Mouse (Mus musculus) monocyte, adult 59 days (primary cell): ENCODE measurements around the gene Chtf18. TPM values are rescaled to one million over a fixed set of nuclear protein-coding genes. Genes with fewer than 3 reads are reported as not detected.

Source experiments
- total RNA-seq, 2 experiments: library from RNA; stranded (reverse); gene quantifications; one replicate each; pipeline ENCODE4 v1.2.4; 2023

Gene Chtf18
- total RNA-seq, result 1 to 10 TPM; 2.6 to 3.9 TPM

GRCm38 (mm10) chr17:25727265-25728008 lies at the start of gene Chtf18, which contains the start of gene Rpusd1:
Gene Chtf18 (minus strand): TSS chr17:25727419.
Gene Rpusd1 (plus strand): TSS chr17:25727670.

DNA sequence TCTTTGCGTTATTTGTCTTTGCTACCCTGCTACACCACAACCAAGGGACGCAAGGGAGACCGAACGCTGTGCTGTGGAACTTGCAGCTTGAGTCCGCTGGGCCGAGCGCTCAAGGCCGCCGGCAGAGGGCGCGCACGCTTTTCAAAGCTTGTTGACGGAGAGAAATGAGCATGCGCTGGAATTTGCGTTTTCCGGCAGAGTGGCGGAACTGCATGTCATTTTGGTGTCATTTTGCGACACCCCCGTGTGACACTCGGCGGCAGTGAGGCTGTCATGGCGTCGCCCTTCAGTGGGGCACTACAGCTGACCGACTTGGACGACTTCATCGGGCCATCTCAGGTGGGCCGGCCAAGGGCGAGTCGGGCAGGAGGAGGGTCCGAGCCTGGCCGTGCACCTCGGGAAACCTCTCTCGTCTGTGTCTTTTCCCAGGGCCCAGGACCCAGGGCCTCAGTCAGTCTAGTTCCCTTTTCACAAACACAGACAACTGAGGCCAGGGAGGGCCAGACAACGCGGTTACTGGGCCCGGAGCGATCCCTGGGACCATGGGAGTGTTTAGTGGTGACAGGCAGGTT lies 46.4 kb upstream of the Chtf18 start, which contains the start of gene Narfl:
Gene Narfl (plus strand): TSS at position 228 of the 572 bp plus-strand sequence.

DNA sequence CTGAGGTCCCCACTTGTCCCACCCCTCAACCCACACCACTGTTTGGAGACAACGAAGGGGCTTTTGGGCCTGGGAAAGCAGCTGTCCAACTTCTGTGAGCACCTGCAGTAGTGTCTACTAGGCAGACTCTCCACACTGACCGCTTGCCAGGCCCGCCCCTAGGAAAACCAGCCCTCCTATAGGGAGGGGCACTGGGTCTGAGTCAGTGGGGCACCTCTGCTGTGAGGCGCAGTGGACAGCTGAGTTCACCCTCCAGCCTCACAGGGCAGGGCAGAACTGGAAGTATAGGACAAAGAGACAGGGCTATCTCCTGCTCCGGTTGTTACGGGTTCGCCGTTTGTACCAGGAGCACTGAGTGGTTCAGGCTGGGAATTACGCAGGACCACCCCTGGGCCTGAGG lies 27.0 kb upstream of the Chtf18 start, which contains the start of gene Msln:
Gene Msln (minus strand): TSS at position 138 of the 400 bp plus-strand sequence.

GRCm38 (mm10) chr17:25735745-25736144 lies 8.5 kb upstream of the Chtf18 start, which contains the start of gene Mslnl:
Gene Mslnl (plus strand): TSS chr17:25736042.

GRCm38 (mm10) chr17:25716711-25717637 lies 10.2 kb downstream of the Chtf18 start, which contains the start of gene Gng13:
Gene Gng13 (plus strand): TSS chr17:25717171.

Other genes with a start within 250 kb of the Chtf18 start
- gene Sstr5, start 230.1 kb downstream of the Chtf18 start, total RNA-seq, result not detected
- under 1 TPM in 1 of 2 experiments, not detected in 1; 0.18 TPM for gene Sox8, start 156.7 kb downstream of the Chtf18 start, total RNA-seq
- gene Lmf1, start 148.3 kb downstream of the Chtf18 start, total RNA-seq, result 10 to 100 TPM; 38.1 to 41.1 TPM
- not detected for gene Gng13, start 10.2 kb downstream of the Chtf18 start, total RNA-seq
- gene Rpusd1, start 251 bp upstream of the Chtf18 start, total RNA-seq, result 1 to 10 TPM; 6.6 to 7.9 TPM
- not detected for gene Mslnl, start 8.6 kb upstream of the Chtf18 start, total RNA-seq
- 1 to 10 TPM; 1.2 to 1.3 TPM for gene Msln, start 27.0 kb upstream of the Chtf18 start, total RNA-seq
- 10 to 100 TPM; 33.1 to 34.7 TPM for gene Narfl, start 46.4 kb upstream of the Chtf18 start, total RNA-seq
- gene Haghl, start 58.3 kb upstream of the Chtf18 start, total RNA-seq, result 10 to 100 TPM; 21.6 to 21.7 TPM
- gene Ccdc78, start 59.2 kb upstream of the Chtf18 start, total RNA-seq, result not detected
- 10 to 100 TPM; 33.5 to 35.6 TPM for gene Fam173a, start 65.5 kb upstream of the Chtf18 start, total RNA-seq
- gene AC134908.4, start 68.2 kb upstream of the Chtf18 start, total RNA-seq, result not detected
- 1 to 10 TPM; 8.0 to 9.9 TPM for gene Metrn, start 69.7 kb upstream of the Chtf18 start, total RNA-seq
- gene Fbxl16, start 81.7 kb upstream of the Chtf18 start, total RNA-seq, result under 1 TPM in 1 of 2 experiments, not detected in 1; 0.24 TPM
- gene Wdr24, start 96.2 kb upstream of the Chtf18 start, total RNA-seq, result 10 to 100 TPM; 13.5 to 14.9 TPM
- 10 to 100 TPM; 23.2 to 28.1 TPM for gene Jmjd8, start 101.4 kb upstream of the Chtf18 start, total RNA-seq
- 10 to 100 TPM; 50.8 to 51.1 TPM for gene Stub1, start 106.0 kb upstream of the Chtf18 start, total RNA-seq
- 1 to 10 TPM; 1.2 to 1.7 TPM for gene Rhbdl1, start 109.9 kb upstream of the Chtf18 start, total RNA-seq
- 1 to 10 TPM in 1 of 2 experiments, under 1 TPM in 1; 0.89 to 4.0 TPM for gene Gm20683, start 114.3 kb upstream of the Chtf18 start, total RNA-seq
- 10 to 100 TPM; 28.4 to 34.3 TPM for gene Rhot2, start 117.4 kb upstream of the Chtf18 start, total RNA-seq
- 1 to 10 TPM; 6.0 to 6.2 TPM for gene Wdr90, start 134.1 kb upstream of the Chtf18 start, total RNA-seq
- gene Mcrip2, start 141.3 kb upstream of the Chtf18 start, total RNA-seq, result 1 to 10 TPM; 4.8 to 5.5 TPM
- 10 to 100 TPM; 10.1 to 11.1 TPM for gene Mettl26, start 147.7 kb upstream of the Chtf18 start, total RNA-seq
- gene Wfikkn1, start 153.4 kb upstream of the Chtf18 start, total RNA-seq, result 1 to 10 TPM; 3.2 to 3.3 TPM
- 10 to 100 TPM; 16.5 to 18.1 TPM for gene Rab40c, start 192.3 kb upstream of the Chtf18 start, total RNA-seq
- gene Pigq, start 217.5 kb upstream of the Chtf18 start, total RNA-seq, result 10 to 100 TPM; 46.9 to 60.5 TPM
- not detected for gene Nhlrc4, start 217.5 kb upstream of the Chtf18 start, total RNA-seq
- gene A930017K11Rik, start 225.1 kb upstream of the Chtf18 start, total RNA-seq, result not detected